Mouse (Mus musculus): ENCODE measurements at regions not wholly inside any gene's neighbourhood (a gene's known extent, or its start where the extent isn't known, plus 50 kb on each side); places are given as distances from the start of the nearest gene placed in this dataset.

DNA sequence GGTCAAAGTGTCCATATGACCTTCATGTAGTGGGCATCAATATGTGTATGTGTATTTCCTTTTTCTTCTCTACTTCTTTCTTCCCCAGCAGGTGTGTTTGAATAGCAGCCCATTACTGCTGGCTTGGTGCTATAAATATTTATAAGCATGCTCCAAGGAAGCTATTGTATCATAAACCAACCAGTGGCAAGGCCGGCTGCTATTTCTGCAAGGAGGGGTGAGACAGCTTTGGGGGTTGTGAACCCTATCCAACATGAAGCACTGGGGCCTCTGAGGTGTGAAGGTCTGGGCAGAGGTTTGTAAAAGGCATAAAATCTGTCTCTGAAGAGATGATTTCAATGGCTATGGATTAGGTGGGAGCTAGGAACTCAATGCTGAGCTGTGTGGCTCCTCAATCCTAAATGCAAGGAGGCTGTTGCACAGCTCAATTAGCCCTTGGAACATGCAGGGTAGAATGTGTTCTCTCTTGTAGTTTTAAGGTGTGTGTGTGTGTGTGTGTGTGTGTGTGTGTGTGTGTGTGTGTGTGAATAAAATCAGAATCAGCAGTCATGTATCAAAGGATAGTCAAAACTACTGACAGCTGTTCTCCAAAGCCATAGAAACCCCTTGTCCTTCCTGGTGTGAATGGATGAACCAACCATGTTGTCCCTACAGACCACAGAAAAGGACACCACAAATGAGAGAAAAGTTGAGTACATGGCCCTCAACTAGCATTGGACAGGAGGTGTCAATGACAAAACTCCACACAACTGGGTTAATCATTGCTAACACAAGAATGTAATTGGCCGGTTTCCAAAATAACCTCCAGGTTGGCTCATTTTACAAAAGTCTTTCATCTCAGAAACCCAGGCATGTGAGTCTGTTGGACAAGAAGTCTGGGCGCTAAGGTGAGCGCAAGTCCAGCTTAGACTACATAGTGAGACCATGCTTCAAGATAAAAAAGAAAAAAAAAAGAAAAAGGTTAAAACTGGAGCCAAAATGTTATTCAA is 809.0 kb downstream of the Ntrk3 start:
- TF ChIP-seq GATA1 (IDR thresholded peaks at IDR 0.05; ENCODE audit: borderline replicate concordance, low read length) (no peak), FLI1 (IDR thresholded peaks at IDR 0.05; ENCODE audit: low read length) (no peak)
